Mouse (Mus musculus): ENCODE results near the gene Serpinb1c.
A peak's percentile ranks its signal among the peaks of the same experiment; 100 is the strongest.
"Not testable (repeated sequence)": the region's sequence is repeated elsewhere in the genome, so short reads cannot be mapped to it uniquely, and the experiment has no call there.

Serpinb1c gene

GRCm38 (mm10) chr13:32898111-32898510 lies at the start of gene Serpinb1c:
Gene Serpinb1c (minus strand): TSS chr13:32898211.
- ATAC-seq (ENCODE audit: low TSS enrichment), result no peak

- ATAC-seq (ENCODE audit: low TSS enrichment), result not testable (repeated sequence)
Observed at GRCm38 (mm10) chr13:32939191-32939590, 41.2 kb upstream of the Serpinb1c start.

DNA sequence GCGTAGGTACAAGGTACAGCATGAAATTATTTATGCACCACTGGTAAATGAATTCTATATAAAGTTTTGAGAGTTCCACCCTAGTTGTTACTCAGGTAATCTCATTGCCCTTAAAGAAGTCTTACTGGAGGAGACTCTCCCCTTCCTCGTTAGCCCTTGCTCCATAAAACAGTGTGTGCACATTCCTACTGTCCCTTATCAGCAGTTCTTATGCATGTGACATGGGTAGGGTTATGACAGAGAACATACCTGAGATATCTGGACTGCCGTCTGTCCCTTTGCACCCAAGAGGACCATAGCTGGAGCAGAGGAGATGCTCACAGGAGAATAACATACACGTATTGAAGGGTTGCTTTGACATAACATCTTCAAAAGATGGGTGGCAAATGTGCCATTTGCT lies 40.3 kb upstream of the Serpinb1c start:
- ATAC-seq (ENCODE audit: low TSS enrichment), result not testable (repeated sequence)

GRCm38 (mm10) chr13:32934706-32935381 lies 36.8 kb upstream of the Serpinb1c start:
- ATAC-seq (ENCODE audit: low TSS enrichment), result no peak

DNA sequence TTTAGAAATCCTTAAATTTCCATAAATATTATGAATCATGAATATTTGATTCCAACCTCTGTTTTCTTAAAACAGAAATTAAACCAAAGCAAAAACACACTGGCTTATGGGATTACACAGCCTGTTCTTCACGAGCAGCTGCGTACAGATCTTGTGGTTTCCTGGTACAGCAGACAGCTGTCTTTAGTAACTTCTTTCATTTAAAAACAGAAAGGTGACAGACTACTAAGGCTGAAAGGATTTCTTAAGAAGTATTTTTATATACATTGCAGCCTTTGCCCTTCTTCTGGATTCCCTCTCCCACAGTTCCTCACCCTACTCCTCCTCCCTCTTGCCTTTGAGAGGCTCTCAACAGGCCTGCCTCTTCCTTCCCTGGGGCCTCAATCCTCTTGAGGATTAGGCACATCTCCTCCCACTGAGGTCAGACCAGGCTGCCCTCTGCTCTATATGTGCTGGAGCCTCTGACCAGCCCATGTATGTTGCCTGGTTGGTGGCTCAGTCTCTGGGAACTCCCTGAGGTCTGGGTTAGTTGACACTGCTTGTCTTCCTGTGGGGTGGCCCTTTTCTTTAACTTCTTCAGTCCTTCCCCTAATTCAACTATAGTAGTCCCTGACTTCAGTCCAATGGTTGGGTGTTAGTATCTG lies 31.2 kb upstream of the Serpinb1c start:
- no peak for ATAC-seq (ENCODE audit: low TSS enrichment)

DNA sequence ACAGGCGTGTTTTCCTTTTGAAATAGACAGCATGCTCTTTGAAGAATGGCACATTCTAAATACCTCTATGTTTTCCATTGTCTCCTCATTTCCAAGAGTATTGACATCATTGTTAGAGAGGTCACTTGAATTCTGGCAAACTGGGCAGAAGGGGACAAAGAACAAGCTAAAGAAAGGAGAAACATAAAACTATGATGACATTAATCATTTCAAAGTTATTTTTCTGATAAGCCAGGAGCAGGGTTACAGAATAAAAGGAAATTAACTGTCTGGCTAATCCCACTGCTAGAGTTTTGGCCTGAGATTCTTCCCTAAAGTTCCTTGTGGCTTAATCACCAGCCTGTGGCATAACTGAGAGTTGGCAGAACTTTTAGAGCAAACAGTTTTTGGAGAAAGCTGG lies 29.2 kb upstream of the Serpinb1c start:
- no peak for ATAC-seq (ENCODE audit: low TSS enrichment)

GRCm38 (mm10) chr13:32926661-32927060 lies 28.6 kb upstream of the Serpinb1c start:
- ATAC-seq (ENCODE audit: low TSS enrichment), result no peak

DNA sequence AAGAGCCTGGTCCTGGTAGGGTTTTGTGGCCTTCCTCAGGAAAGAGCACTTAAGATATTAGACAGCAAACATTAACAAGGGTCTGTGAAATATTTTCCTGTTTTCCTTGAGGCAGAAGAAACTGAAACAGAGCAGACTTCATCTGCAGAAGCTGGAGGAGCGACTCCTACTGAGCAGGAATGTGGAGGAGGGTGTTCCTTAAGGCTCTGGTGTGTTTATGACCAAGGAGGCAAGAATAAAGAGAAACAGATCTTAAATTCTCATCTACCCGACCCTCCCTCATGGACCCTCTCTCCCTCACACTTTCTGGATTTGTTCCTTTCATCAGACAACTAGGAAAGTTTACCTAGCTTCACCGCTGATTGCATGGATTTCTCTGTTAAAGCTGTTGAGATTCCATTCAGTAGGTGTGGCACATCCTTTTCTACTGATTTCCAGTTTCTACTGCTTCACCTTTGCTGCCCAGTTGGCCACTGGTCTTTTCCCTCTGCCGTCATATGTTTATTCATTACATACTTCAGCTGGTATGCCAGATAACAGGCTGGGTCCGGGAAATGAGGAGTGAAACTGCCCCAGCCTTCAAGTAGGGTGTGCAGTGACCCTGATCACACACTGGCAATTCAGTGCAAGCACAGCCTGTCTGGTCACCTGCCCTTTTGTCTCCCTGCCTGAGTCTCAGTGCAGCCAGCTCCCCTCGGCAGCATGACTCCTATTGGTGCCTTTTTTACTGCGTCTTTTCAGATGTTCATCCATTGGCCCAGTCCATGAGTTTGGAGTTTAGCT lies 26.8 kb upstream of the Serpinb1c start:
- no peak for ATAC-seq (ENCODE audit: low TSS enrichment)

DNA sequence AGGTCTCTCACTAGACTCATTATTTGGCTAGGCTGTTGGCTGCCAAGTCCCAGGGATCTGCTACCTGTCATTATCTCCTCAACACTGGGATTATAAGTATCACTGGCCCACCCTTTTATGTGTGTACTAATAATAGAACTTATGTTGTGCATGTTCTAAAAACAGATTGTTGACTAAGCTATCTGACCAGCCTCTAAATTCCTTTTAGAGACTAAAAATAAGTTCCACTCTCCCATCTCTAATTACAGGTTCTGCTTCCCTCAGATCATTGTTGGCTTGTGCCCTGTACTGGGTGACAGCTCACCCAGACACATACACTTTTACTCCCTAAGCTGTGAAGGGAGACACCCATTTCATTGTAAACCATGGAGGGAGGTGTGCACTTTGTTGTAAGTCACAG lies 24.6 kb upstream of the Serpinb1c start:
- ATAC-seq (ENCODE audit: low TSS enrichment), result no peak

DNA sequence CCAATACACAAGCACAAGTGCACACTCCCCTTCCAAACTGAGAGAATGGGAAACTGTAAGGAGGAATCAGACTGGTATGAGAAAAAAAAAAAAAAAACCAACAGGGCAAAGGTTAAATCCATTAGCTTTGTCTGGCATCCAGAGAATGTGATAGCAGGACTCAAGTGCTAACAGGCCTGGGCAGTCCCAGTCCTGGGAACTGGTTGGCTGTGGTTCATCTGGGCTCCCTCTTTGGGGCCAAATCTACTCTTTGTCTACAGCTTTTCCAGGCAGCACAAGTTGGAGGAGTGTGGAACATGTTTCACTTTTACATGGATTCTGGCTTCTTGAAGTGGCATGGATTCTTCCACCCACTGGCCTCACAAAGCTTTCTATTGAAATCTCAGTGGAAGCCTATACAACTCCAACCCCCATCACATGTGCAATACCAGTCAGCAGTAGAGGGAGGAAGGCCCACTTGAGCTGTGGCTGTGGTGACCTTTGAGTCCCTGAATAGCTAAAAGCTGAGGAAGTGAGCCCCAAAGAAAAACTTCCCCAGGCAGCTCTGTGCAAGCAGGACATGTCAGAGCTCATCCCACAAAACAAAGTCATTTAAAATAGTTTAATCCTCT lies 14.9 kb upstream of the Serpinb1c start:
- no peak for ATAC-seq (ENCODE audit: low TSS enrichment)

GRCm38 (mm10) chr13:32908182-32908581 lies 10.2 kb upstream of the Serpinb1c start:
- ATAC-seq (ENCODE audit: low TSS enrichment), result no peak

DNA sequence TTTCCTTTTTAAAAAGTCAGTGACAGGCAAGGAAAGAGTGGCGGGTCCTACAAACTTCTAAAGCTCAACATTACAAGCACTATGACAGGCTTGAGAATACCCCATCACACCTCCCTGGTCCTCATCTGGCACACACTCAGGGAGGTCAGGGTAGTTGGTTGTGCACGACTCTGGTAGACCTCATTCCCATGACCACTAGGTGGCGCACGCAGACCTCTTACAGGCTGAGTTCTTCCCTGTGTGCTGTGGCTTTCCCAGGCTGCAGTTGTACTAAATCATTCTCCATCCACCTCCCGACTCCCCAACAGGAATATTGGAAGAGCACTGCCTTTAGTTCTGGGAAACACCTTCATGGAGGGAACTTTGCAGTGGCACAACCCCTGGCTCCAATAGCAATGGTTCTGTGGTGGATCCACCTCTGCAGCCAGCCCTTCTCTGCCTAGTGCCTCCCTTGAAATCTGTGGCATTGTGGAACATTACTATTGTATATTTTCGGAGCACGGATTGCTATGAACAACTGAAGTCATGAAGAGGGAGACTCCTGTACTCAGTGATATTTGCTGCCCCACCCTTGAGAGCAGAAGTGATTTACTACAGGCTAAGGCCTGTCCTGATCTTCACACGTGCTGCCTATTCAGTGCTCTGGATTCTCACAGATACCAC lies 5.3 kb upstream of the Serpinb1c start:
- ATAC-seq (ENCODE audit: low TSS enrichment), result peak; percentile 97

GRCm38 (mm10) chr13:32902481-32903015 lies 4.5 kb upstream of the Serpinb1c start:
- peak; percentile 88 for ATAC-seq (ENCODE audit: low TSS enrichment)

DNA sequence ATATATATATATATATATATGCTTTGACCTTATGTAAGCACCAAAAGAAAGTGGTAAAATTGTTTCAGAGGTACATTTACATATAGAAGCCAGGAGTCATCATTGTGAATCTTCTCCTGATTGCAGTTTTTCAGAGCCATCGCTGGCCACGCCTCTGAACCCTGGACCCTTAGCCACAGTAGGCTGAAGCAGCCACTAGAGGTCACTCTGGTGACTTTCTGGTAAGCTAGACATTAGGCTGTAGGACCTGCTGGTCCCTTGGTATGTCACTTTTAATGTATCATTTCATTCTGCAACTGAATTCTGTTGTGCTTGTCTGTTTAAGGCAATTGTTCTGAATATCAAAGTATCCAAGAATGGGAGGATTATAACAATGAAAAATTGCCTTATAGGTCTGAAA lies 2.6 kb upstream of the Serpinb1c start:
- ATAC-seq (ENCODE audit: low TSS enrichment), result peak; percentile 57; the same call in 1 of the 2 replicates

DNA sequence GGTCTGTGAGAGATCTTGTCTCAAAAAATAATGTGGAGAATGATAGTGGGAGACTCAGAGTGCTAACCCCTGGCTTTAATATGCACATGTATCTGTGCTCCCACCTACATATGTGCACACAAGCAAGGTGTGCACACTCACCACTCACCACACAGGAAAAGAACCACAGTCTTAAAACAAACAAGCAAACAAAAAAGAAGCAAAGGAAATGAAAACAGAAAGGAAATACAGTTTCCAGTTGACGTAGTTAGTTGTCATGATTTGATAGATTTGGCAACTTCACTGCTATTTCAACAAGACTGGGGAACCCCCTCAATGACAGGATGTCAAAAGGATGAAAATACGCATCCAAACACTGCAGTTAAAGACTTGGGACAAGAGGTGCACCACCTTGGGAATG lies 1.1 kb upstream of the Serpinb1c start:
- ATAC-seq (ENCODE audit: low TSS enrichment), result not testable (repeated sequence)

DNA sequence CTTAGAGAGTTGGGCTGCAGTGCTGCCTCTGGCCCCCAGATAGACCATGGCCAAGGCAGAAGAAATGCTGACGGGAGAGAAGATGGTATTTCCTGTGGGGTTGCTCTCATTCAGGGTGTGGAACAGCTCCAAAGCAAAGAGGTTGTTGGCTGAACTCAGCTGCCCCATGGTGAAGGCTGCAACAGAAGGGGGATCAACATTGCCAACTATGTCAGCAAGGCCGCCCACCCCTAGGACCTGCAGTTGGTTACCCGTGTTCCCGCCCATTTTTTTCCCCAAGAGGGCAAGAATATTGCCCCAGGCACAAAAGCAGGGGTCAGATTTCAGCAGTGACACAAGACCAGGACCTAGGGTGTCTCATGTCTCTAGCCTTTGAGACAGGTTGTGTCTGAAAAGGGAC lies 1.1 kb downstream of the Serpinb1c start:
- ATAC-seq (ENCODE audit: low TSS enrichment), result no peak

DNA sequence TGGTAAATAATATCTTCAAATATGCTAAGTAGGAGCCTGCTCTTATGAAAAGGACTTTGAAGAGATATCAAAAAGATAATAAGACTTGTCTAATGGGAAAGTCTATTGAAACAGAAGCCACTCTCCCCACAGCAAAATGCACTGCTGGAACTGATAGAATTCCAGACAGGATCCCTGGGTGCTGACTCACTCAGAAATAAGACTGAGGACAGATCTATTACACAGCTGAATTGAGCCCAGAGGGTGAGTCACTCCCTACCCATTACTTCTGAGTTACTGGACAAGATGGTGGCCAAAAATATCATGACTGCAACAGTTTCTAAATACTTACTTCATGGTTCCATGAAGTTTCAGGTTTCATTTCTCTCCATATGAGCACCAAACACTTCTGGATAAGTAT lies 13.3 kb downstream of the Serpinb1c start:
- ATAC-seq (ENCODE audit: low TSS enrichment), result no peak

- no peak for ATAC-seq (ENCODE audit: low TSS enrichment)
Observed at GRCm38 (mm10) chr13:32873862-32874261, 24.1 kb downstream of the Serpinb1c start.

GRCm38 (mm10) chr13:32868843-32869242 lies 29.2 kb downstream of the Serpinb1c start:
- no peak for ATAC-seq (ENCODE audit: low TSS enrichment)

DNA sequence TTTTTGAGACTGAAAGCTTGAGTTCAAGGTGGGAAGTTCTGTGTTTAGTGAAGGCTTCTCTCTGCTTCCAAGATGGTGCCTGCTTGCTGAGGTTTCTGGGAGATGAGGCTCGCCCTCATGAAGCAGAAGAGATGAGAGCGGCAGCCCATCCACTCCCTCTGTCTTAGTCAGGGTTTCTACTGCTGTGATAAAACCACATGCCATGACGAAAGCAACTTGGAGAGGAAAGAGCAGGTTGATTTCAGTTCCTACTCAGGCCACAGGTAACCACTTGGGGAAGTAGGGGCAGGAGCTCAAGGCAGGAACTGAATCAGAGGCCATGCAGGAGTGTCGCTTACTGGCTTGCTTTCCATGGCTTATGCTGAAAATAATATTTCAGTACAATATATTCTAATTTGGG lies 29.8 kb downstream of the Serpinb1c start:
- not testable (repeated sequence) for ATAC-seq (ENCODE audit: low TSS enrichment)

DNA sequence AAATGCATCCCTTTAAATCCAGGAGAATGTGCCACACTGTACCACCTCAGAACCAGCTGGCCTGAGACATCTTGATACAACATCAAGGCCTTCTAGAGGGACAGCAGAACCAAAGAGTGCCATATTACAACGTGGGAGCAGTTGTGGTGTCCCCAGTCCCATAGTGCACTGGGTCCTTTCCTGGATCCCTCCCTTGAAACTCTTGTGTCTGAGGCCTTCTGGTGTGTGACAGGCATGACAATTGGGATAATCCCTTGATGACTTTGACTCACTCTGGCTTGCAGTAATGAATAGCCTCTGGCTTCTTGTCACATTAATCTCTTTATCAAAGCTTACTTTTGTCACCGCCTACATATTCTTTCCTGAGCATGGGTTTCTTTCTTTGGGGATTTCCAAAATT lies 31.0 kb downstream of the Serpinb1c start:
- ATAC-seq (ENCODE audit: low TSS enrichment), result no peak

DNA sequence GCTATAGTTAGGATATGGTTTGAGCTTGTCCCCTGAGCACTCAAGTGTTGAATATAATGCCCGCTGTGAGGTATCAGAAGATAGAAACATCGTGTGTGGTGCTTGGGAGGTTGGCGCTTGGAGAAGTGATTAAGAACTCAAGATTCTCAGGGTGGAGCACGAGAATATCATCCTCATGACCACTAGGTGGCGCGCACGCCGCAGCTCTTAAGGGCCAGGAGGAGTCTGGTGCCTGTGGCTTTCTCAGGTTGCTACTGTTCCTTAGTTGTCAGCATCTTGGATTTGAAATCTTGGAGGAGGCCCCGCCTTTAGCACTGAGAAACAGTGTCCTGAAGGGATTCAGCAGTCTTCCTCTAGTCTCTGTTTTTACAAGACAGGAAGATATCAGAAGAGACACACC lies 31.5 kb downstream of the Serpinb1c start:
- peak; percentile 99 for ATAC-seq (ENCODE audit: low TSS enrichment)
